Mouse (Mus musculus) embryonic facial prominence, embryonic 11.5 days (tissue): ENCODE data around the gene Rufy2. TPM values are rescaled to one million over a fixed set of nuclear protein-coding genes. Genes with fewer than 3 reads are reported as not detected.

Source experiments
- ATAC-seq: fragments of 200-750 bp; cut with Nextera tagmentation; replicated peaks from 2 replicates; pipeline ENCODE4 v1.8.0; 2017; ENCODE audit warnings: low read depth; ENCODE audit not compliant: insufficient number of reproducible peaks, low FRiP score, low TSS enrichment
- DNase-seq: peaks from one replicate; pipeline ENCODE4 v3.0.0-alpha.2; 2015; ENCODE audit warnings: low spot score
- H3K27ac ChIP-seq: fragments of 300-500 bp; sonication (generic); replicated peaks from 2 replicates; pipeline ENCODE4 v1.5.1; 2014; ENCODE audit warnings: mild to moderate bottlenecking, low read depth, low read length, control low read depth
- H3K27me3 ChIP-seq: fragments of 300-500 bp; sonication (generic); 2 replicates; pipeline ENCODE4 v1.6.1; 2014; ENCODE audit warnings: mild to moderate bottlenecking, low read length, moderate library complexity, mixed read lengths; ENCODE audit not compliant: control insufficient read depth, insufficient read depth
- H3K36me3 ChIP-seq: fragments of 300-500 bp; sonication (generic); replicated peaks from 2 replicates; pipeline ENCODE4 v1.6.1; 2014; ENCODE audit warnings: low read depth, mild to moderate bottlenecking, low read length, moderate library complexity, mixed read lengths; ENCODE audit not compliant: control insufficient read depth, insufficient read depth
- H3K4me1 ChIP-seq: fragments of 300-500 bp; sonication (generic); 2 replicates; pipeline ENCODE4 v1.6.1; 2014; ENCODE audit warnings: low read length, mixed read lengths; ENCODE audit not compliant: control insufficient read depth, insufficient read depth
- H3K4me2 ChIP-seq: fragments of 300-500 bp; sonication (generic); 2 replicates; pipeline ENCODE4 v1.6.1; 2014; ENCODE audit warnings: low read depth, mild to moderate bottlenecking, control low read depth, low read length, moderate library complexity
- H3K4me3 ChIP-seq: fragments of 300-500 bp; sonication (generic); 2 replicates; pipeline ENCODE4 v1.5.1; 2014; ENCODE audit warnings: low read depth, low read length, control low read depth
- H3K9ac ChIP-seq: fragments of 300-500 bp; sonication (generic); replicated peaks from 2 replicates; pipeline ENCODE4 v1.6.1; 2014; ENCODE audit warnings: mild to moderate bottlenecking, control low read depth, low read length
- H3K9me3 ChIP-seq: fragments of 300-500 bp; sonication (generic); replicated peaks from 2 replicates; pipeline ENCODE4 v1.6.1; 2016; ENCODE audit warnings: mild to moderate bottlenecking, low read length, inconsistent platforms, mixed read lengths; ENCODE audit not compliant: control insufficient read depth
- WGBS: fragments of 180-500 bp; shearing (Covaris S2); extraction: QIAGEN DNeasy Blood & Tissue Kit; methylation state at CpG from one replicate; pipeline ENCODE4 v1.1.7; 2014; 5-methylcytosine and 5-hydroxymethylcytosine counted together
- polyA plus RNA-seq: library from polyadenylated mRNA; unstranded; fragments of >200 nt; fragmentation: Nextera tagmentation; extraction: Ambion mirVana; gene quantifications from 2 replicates; pipeline ENCODE4 v1.2.1, GENCODE M21; 2014

Rufy2 gene
- polyA plus RNA-seq, 1 experiment from 2014 or later = 20.3 TPM

- 70% methylated on average over 14 of the region's 14 CpGs for WGBS
- Histone ChIP-seq H3K27me3 (no peaks in the 10 kb centered on the region), H3K9ac (no peak overlapping the region), H3K27ac (no peak overlapping the region), H3K36me3 (no peaks in the 10 kb centered on the region), H3K4me3 (no peak overlapping the region), H3K4me1 (no peaks in the 10 kb centered on the region), H3K4me2 (no peak overlapping the region), H3K9me3 (no peaks in the 10 kb centered on the region)
- DNase-seq (no peak), ATAC-seq (no peak)
These were observed 58.7 kb downstream of the Rufy2 start for GRCm38 (mm10) chr10:63038571-63039320.

- no peak overlapping the region for H3K9ac ChIP-seq
- H3K9me3 ChIP-seq = no peaks in the 10 kb centered on the region
- 78% methylated on average over 5 of the region's 5 CpGs for WGBS
- H3K4me3 ChIP-seq = no peak overlapping the region
- ATAC-seq (no peak), DNase-seq (no peak)
- H3K27ac ChIP-seq = no peak overlapping the region
- H3K27me3 ChIP-seq = no peaks in the 10 kb centered on the region
- H3K36me3 ChIP-seq = no peaks in the 10 kb centered on the region
- H3K4me1 ChIP-seq = no peaks in the 10 kb centered on the region
- no peak overlapping the region for H3K4me2 ChIP-seq
These were observed 60.0 kb downstream of the Rufy2 start for GRCm38 (mm10) chr10:63039867-63040628.

- WGBS = 72% methylated on average over 3 of the region's 3 CpGs
- no peak overlapping the region for H3K4me3 ChIP-seq
- no peak for ATAC-seq
These were observed 63.1 kb downstream of the Rufy2 start for GRCm38 (mm10) chr10:63043154-63043553.

DNA sequence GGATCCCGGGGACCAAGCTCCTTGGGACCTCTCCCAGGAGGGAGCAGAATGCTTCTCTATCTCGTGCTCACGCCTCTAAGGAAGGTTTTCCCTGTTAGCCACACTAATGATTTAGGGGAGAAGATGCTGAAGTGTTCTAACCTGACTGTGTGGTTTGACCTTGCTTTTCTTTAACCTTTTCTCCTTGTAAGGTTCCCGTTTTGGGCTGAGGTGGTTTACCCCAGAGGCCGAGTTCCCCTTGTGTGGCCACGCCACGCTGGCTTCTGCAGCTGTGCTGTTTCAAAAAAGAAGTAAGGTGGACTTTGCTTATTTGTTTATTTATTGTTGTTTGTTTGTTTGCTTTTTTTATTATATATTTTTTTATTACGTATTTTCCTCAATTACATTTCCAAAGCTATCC is 67.7 kb downstream of the Rufy2 start:
- 85% methylated on average over 8 of the region's 8 CpGs for WGBS
- no peaks in the 10 kb centered on the region for H3K9me3 ChIP-seq

More at GRCm38 (mm10) chr10:63043154-63043553, 63.1 kb downstream of the Rufy2 start:
- H3K9ac ChIP-seq = no peak overlapping the region
- H3K9me3 ChIP-seq = no peaks in the 10 kb centered on the region
- no peak overlapping the region for H3K4me2 ChIP-seq
- no peaks in the 10 kb centered on the region for H3K36me3 ChIP-seq
- DNase-seq = no peak
- no peak overlapping the region for H3K27ac ChIP-seq
- H3K4me1 ChIP-seq = no peaks in the 10 kb centered on the region
- no peaks in the 10 kb centered on the region for H3K27me3 ChIP-seq

GRCm38 (mm10) chr10:63049106-63049505 is 69.1 kb downstream of the Rufy2 start:
- no peak overlapping the region for H3K4me3 ChIP-seq
- no peak overlapping the region for H3K4me2 ChIP-seq
- H3K27me3 ChIP-seq = no peaks in the 10 kb centered on the region
- H3K36me3 ChIP-seq = no peaks in the 10 kb centered on the region
- WGBS = 74% methylated on average over 2 of the region's 2 CpGs
- no peaks in the 10 kb centered on the region for H3K9me3 ChIP-seq
- H3K27ac ChIP-seq = no peak overlapping the region
- H3K9ac ChIP-seq = no peak overlapping the region
- ATAC-seq (no peak), DNase-seq (no peak)
- no peaks in the 10 kb centered on the region for H3K4me1 ChIP-seq

More for the DNA sequence above, 67.7 kb downstream of the Rufy2 start:
- DNase-seq = no peak
- no peak overlapping the region for H3K4me3 ChIP-seq
- no peak for ATAC-seq
- no peaks in the 10 kb centered on the region for H3K36me3 ChIP-seq
- H3K4me1 ChIP-seq = no peaks in the 10 kb centered on the region
- H3K4me2 ChIP-seq = no peak overlapping the region
- H3K27ac ChIP-seq = no peak overlapping the region
- H3K27me3 ChIP-seq = no peaks in the 10 kb centered on the region
- no peak overlapping the region for H3K9ac ChIP-seq

GRCm38 (mm10) chr10:63051267-63051666 is 71.2 kb downstream of the Rufy2 start:
- no peaks in the 10 kb centered on the region for H3K9me3 ChIP-seq
- no peak for ATAC-seq
- no peak overlapping the region for H3K9ac ChIP-seq
- no peaks in the 10 kb centered on the region for H3K36me3 ChIP-seq
- no peak overlapping the region for H3K27ac ChIP-seq
- no peaks in the 10 kb centered on the region for H3K27me3 ChIP-seq
- H3K4me1 ChIP-seq = no peaks in the 10 kb centered on the region
- 67% methylated on average over 7 of the region's 7 CpGs for WGBS
- DNase-seq = no peak
- no peak overlapping the region for H3K4me2 ChIP-seq
- no peak overlapping the region for H3K4me3 ChIP-seq

GRCm38 (mm10) chr10:63052011-63052410 is 72.0 kb downstream of the Rufy2 start:
- H3K27ac ChIP-seq = no peak overlapping the region
- no peak overlapping the region for H3K4me2 ChIP-seq
- WGBS = 71% methylated on average over 6 of the region's 6 CpGs
- no peaks in the 10 kb centered on the region for H3K4me1 ChIP-seq
- no peak for DNase-seq
- H3K4me3 ChIP-seq = no peak overlapping the region
- H3K9ac ChIP-seq = no peak overlapping the region
- H3K27me3 ChIP-seq = no peaks in the 10 kb centered on the region
- H3K9me3 ChIP-seq = no peaks in the 10 kb centered on the region
- H3K36me3 ChIP-seq = no peaks in the 10 kb centered on the region
- no peak for ATAC-seq

DNA sequence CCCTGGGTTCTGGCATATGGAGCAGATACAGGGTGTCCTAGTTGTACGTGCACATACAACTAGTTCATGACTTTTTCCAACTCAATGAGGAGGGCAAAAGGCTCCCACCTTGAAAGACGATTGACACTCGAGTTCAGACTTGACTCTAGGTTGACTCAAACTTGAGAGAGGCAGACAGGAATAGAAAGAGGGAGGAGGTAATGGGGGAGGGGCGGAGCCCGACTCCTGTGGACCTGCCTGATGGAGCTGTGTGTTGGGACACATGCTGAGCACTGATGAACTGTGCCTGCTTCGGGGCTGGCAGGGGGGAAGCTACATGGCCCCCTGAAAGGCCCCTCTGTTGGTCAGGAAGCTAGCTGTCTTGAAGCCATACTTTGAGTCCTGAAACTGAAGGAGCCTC is 73.0 kb downstream of the Rufy2 start:
- H3K4me1 ChIP-seq = no peaks in the 10 kb centered on the region
- H3K9ac ChIP-seq = no peak overlapping the region
- no peak overlapping the region for H3K4me2 ChIP-seq
- no peak for ATAC-seq
- no peaks in the 10 kb centered on the region for H3K9me3 ChIP-seq
- no peaks in the 10 kb centered on the region for H3K27me3 ChIP-seq
- H3K36me3 ChIP-seq = no peaks in the 10 kb centered on the region
- no peak overlapping the region for H3K27ac ChIP-seq
- 57% methylated on average over 6 of the region's 6 CpGs for WGBS
- DNase-seq = no peak
- no peak overlapping the region for H3K4me3 ChIP-seq
